Mouse (Mus musculus): ENCODE measurements around the gene Olfr152.

The Olfr152 gene

DNA sequence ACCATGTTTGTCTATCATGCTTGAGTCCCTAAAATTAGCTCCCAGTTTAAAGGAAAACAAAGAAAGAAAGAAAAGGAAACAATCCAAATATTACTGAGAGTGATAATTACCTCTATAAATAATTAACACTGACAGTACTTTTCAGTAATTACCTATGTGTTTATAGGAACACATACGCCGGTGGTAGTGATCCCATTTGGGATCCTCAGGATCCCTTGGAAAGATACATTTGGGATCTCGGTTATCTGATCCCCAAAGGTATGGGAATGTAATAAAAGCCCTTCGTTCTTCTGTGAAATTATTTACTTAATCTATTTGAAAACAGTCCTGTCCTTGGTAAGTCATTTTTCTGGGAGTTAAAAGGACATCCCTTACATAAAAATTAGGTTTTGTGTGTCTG lies at the start of gene Olfr152:
Gene Olfr152, plus strand, starts transcription at position 301 of the 400 bp plus-strand sequence.
- ATAC-seq (ENCODE audit: low TSS enrichment) = no peak

DNA sequence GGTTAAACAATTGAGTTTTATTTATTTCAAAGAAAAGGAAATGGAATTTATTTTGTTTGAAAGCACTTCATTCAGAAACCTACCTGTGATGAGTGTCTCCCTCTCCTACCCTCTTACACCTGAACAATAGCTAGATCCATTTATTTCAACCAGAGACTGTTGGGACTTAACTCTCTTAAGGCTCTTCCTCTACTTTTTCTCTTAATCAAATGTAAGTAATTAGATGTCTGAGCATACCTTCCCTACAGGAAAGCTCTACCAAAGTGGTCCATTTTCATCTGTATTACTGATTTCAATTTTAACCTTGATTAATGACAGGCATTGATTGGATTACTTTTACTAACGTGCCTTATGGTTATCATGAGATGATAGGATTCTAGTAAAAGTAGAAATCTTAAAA lies 39.4 kb upstream of the Olfr152 start, which contains the start of gene Olfr1138:
Gene Olfr1138, minus strand, starts transcription at position 101 of the 400 bp plus-strand sequence.
- ATAC-seq (ENCODE audit: low TSS enrichment) = no peak

DNA sequence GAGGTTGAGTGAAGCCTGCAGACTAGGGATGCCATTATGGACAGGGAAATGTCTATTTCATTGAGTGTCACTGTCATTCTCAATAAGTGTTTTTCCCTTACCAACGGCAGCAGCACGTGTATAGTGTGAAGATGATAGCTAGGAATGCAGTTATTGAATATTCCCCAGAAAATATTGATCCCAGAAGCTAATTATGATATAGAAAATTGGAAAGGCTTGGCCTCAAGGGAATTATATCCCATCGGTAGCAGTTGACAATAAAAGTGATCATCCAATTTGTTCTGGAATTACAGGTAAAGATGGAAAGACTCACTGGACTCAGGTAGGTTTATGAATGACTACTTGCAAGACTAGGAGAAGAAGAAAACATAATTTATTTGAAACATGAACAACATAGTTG lies 35.8 kb upstream of the Olfr152 start, which contains the start of gene Olfr1140:
Gene Olfr1140, plus strand, starts transcription at position 301 of the 400 bp plus-strand sequence.
- no peak for ATAC-seq (ENCODE audit: low TSS enrichment)

DNA sequence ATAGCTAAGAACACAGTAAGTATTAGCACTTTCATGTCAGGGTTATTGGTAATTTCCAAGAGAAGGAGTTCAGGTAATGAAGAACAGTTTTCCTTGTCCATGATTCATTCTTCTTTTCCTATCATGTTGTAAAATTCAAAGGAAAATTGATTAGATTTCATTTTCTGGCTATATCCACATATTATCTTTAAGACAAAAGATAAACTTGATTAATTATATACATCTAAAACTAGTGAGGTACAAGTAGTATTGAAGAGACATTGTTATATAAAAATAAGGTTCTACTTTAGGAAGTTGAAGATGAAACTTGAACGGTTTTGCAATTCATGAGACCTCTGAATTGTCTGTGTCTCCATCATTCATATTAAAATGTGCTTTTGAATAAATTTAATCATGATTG lies 25.4 kb upstream of the Olfr152 start, which contains the start of gene Olfr1141:
Gene Olfr1141, minus strand, starts transcription at position 101 of the 400 bp plus-strand sequence.
- no peak for ATAC-seq (ENCODE audit: low TSS enrichment)

DNA sequence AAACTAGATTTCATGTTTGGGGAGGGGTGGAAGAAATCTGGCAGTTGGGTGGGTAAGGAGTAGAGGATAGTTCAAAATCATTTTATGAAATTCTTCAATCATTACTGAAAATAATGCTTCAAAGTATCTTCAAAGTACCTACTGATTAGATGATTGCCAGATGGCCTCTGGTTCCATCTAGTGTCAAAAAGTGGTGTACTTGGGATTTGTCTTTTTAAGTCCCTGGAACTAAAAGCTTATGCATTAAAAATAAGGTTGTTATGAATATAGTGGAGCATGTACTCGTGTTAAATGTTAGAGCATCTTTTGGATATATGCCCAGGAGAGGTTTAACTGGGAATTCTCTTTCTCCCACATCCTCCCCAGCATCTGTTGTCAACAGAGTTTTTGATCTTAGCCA lies 3.1 kb upstream of the Olfr152 start:
- peak; percentile 57 for ATAC-seq (ENCODE audit: low TSS enrichment)

DNA sequence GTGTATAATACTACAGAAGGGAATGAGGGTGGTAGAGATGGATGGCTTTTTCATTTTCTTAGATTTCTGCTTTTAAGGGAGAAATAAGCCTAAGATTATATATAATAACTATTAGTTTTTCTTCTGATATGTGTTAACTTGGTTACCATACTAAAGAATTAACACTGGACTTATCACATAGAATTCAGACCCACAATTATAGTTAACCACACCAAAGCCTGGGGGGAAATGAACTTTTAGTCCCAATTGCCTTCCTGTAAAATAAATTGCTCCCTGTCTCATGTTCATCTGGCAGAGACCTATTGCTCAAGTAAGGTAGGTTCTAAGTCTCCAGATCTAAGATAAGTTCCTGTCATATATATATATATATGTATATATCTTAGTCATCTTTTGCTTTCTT lies 21.0 kb downstream of the Olfr152 start, which contains the start of gene Olfr1143:
Gene Olfr1143, plus strand, starts transcription at position 301 of the 400 bp plus-strand sequence.
- no peak for ATAC-seq (ENCODE audit: low TSS enrichment)

DNA sequence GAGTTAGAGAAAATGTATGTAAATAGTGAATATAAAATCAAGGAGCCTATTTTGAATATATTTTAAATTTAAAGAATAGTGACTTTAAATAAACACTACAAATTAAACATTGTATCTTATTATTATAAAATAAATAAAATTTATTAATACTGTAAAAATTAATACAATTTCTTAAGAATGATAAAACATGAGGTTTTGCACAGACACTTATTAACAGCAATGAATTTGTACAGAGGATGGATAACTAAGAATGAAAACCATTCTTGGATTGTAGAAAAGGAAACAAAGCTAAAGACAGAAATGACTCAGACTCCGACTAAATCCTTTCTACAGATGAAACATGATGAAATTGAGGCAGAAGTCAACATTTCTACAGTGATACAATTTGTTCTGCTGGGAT lies 30.2 kb downstream of the Olfr152 start, which contains the start of gene Olfr1145:
Gene Olfr1145, plus strand, starts transcription at position 301 of the 400 bp plus-strand sequence.
- ATAC-seq (ENCODE audit: low TSS enrichment) = no peak

DNA sequence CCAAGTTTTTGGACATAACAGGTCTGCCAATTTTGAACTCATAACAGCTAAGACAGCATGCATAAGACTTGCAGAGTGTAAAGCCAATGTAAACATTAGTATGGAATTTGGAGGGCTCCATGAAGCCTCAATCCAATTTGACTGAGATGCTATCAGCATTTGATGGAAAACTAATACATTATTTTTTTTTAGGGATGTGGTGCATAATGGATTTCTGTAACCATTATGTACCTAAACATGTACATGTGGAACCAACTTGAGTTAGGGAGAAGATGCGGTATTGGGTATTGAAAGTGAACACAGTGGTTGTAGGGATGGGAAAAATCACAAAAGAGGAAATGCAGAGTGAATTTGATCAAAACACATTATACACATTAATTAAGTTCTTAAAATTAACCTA lies 51.0 kb downstream of the Olfr152 start, which contains the start of gene Olfr1148:
Gene Olfr1148, plus strand, starts transcription at position 301 of the 400 bp plus-strand sequence.
- no peak for ATAC-seq (ENCODE audit: low TSS enrichment)

All from frontal cortex, adult (tissue).